Comparison of ENCODE assay signal across 14 mouse cellular contexts in genomic region chr1:42152175-42152790, GRCm38 (mm10).
DNase-seq lines count a peak whose midpoint lies in the region; ATAC-seq lines count a peak whose summit lies in the region.
"Had no signal": no experiment of that assay in that cellular context is flagged by ENCODE, and none has a peak within 500 bp of the region (broad histone marks: within the 10 kb centered on the region; RNA-seq: fewer than 3 reads in every experiment).

No protein-coding gene starts in this region.

- no peaks in the 10 kb centered on the region for H3K36me3 ChIP-seq in midbrain, embryonic 14.5 days (ENCODE audit: control insufficient read depth, insufficient read depth, low read length)
- no peaks in the 10 kb centered on the region for H3K36me3 ChIP-seq in midbrain, embryonic 16.5 days (ENCODE audit: control insufficient read depth, insufficient read depth, low read length)
- H3K36me3 ChIP-seq in embryonic facial prominence, embryonic 10.5 days (replicated peaks) = no peaks in the 10 kb centered on the region
- H3K36me3 ChIP-seq: liver, embryonic 12.5 days had no signal

- H3K27me3 ChIP-seq in midbrain, embryonic 14.5 days (ENCODE audit: control insufficient read depth, insufficient read depth, low read length) = no peaks in the 10 kb centered on the region
- no peaks in the 10 kb centered on the region for H3K27me3 ChIP-seq in midbrain, embryonic 16.5 days (ENCODE audit: control insufficient read depth, insufficient read depth, low read depth, low read length)
- H3K27me3 ChIP-seq in embryonic facial prominence, embryonic 10.5 days (replicated peaks; ENCODE audit: low read depth, poor library complexity, severe bottlenecking) = no peaks in the 10 kb centered on the region
- H3K27me3 ChIP-seq: liver, embryonic 12.5 days had no signal

- H3K9me3 ChIP-seq in midbrain, embryonic 14.5 days (ENCODE audit: control insufficient read depth, low read length) = peaks cover 4% of the 10 kb centered on the region; the same call in 1 of the 2 replicates
- H3K9me3 ChIP-seq in midbrain, embryonic 16.5 days (replicated peaks; ENCODE audit: control insufficient read depth, low read length, poor library complexity, severe bottlenecking) = peaks cover 3% of the 10 kb centered on the region; the same call in 1 of the 2 replicates
- H3K9me3 ChIP-seq in embryonic facial prominence, embryonic 10.5 days = no peaks in the 10 kb centered on the region
- H3K9me3 ChIP-seq: liver, embryonic 12.5 days had no signal

- WGBS in midbrain, embryonic 14.5 days = 66% methylated on average over 13 of the region's 13 CpGs
- 54% methylated on average over 13 of the region's 13 CpGs for WGBS in midbrain, embryonic 16.5 days
- 82% methylated on average over 13 of the region's 13 CpGs for WGBS in embryonic facial prominence, embryonic 10.5 days

- no peak for DNase-seq in frontal cortex, postnatal 14 days (ENCODE audit: low spot score in 2 of 2)
- peak; percentile 8 for DNase-seq in midbrain, embryonic 14.5 days
- DNase-seq in layer of hippocampus, adult 18-20 months (ENCODE audit: low spot score in 2 of 2) = peak; percentile 27 to 68
- DNase-seq in kidney, adult 8-10 months = no peak
- DNase-seq in embryonic facial prominence, embryonic 10.5 days (ENCODE audit: low spot score) = no peak
- DNase-seq: adrenal gland, postnatal 25 days; heart, adult 11 months; heart, postnatal 14 days; kidney, postnatal 14 days had no signal

- no peaks in the 10 kb centered on the region for H3K4me1 ChIP-seq in midbrain, embryonic 14.5 days (ENCODE audit: control insufficient read depth, insufficient read depth, low read length)
- H3K4me1 ChIP-seq in midbrain, embryonic 16.5 days (ENCODE audit: control insufficient read depth, insufficient read depth, low read length) = no peaks in the 10 kb centered on the region
- H3K4me1 ChIP-seq in embryonic facial prominence, embryonic 10.5 days = no peaks in the 10 kb centered on the region
- H3K4me1 ChIP-seq: liver, embryonic 12.5 days had no signal

- H3K4me2 ChIP-seq in midbrain, embryonic 14.5 days (ENCODE audit: low read length) = no peak overlapping the region
- no peak overlapping the region for H3K4me2 ChIP-seq in midbrain, embryonic 16.5 days (ENCODE audit: low read length)
- H3K4me2 ChIP-seq: liver, embryonic 12.5 days had no signal

- ATAC-seq in frontal cortex, adult (ENCODE audit: low TSS enrichment) = peak; percentile 84
- no peak for ATAC-seq in midbrain, embryonic 14.5 days (ENCODE audit: low FRiP score, low TSS enrichment)
- no peak for ATAC-seq in midbrain, embryonic 16.5 days
- ATAC-seq: intestine, postnatal 0 days; liver, embryonic 12.5 days; lung, postnatal 0 days had no signal

- no peak overlapping the region for H3K27ac ChIP-seq in midbrain, embryonic 14.5 days (replicated peaks; ENCODE audit: low read depth, low read length)
- H3K27ac ChIP-seq in midbrain, embryonic 16.5 days (ENCODE audit: low read length) = no peak overlapping the region
- H3K27ac ChIP-seq in embryonic facial prominence, embryonic 10.5 days (replicated peaks) = no peak overlapping the region
- H3K27ac ChIP-seq: liver, embryonic 12.5 days had no signal

- H3K9ac ChIP-seq in midbrain, embryonic 14.5 days (replicated peaks; ENCODE audit: low read length) = no peak overlapping the region
- no peak overlapping the region for H3K9ac ChIP-seq in midbrain, embryonic 16.5 days (ENCODE audit: low read depth, low read length)
- H3K9ac ChIP-seq: liver, embryonic 12.5 days had no signal

- H3K4me3 ChIP-seq in midbrain, embryonic 14.5 days (replicated peaks; ENCODE audit: low read depth, low read length) = no peak overlapping the region
- H3K4me3 ChIP-seq in midbrain, embryonic 16.5 days (ENCODE audit: low read depth, low read length) = no peak overlapping the region
- H3K4me3 ChIP-seq in embryonic facial prominence, embryonic 10.5 days = no peak overlapping the region
- H3K4me3 ChIP-seq: liver, embryonic 12.5 days had no signal

Comparison
In these comparisons a context has a peak if more than half of its experiments do, and no peak if none do; other contexts are left out.
1. DNase-seq: peak in midbrain, embryonic 14.5 days (single experiment) and layer of hippocampus, adult 18-20 months (2 of 2); none in frontal cortex, postnatal 14 days (0 of 2), kidney, adult 8-10 months (0 of 2) and embryonic facial prominence, embryonic 10.5 days (single experiment).